ENCODE assay signal across 8 mouse cellular contexts in genomic region chr3:84344725-84345645, GRCm38 (mm10). TPM values are rescaled to one million over a fixed set of nuclear protein-coding genes. Genes with fewer than 3 reads are reported as not detected.
A peak's percentile ranks its signal among the peaks of the same experiment; 100 is the strongest.
DNase-seq lines count a peak whose midpoint lies in the region; ATAC-seq and TF ChIP-seq lines count a peak whose summit lies in the region.

No protein-coding gene starts in this region.

- TF ChIP-seq CTCF in left cerebral cortex, adult 2 months (IDR thresholded peaks at IDR 0.05) = peak; percentile 92

- intact Hi-C loops in left cerebral cortex, adult 2 months (cut with DNase I) = loop anchor here (1.0 kb wide), 1 partner anchor 197 kb away; no protein-coding TSS in a partner anchor

- peak overlapping the region; percentile 39 for H3K4me3 ChIP-seq in left cerebral cortex, adult 2 months

- DNase-seq in gastrocnemius, adult 8-10 months (ENCODE audit: low spot score in 2 of 2) = peak; percentile 59 to 67
- peak; percentile 73 for DNase-seq in hindlimb bud, embryonic 11.5 days (ENCODE audit: extremely low spot score, low read depth, low spot score)
- DNase-seq in left cerebral cortex, adult 2 months (ENCODE audit: extremely low spot score in 1 of 2, low spot score in 2 of 2) = peak; percentile 82 to 83
- DNase-seq in right cerebral cortex, adult 2 months (ENCODE audit: low spot score in 2 of 2) = peak; percentile 90 to 92
- DNase-seq in urinary bladder, postnatal 10 days (ENCODE audit: low spot score) = peak; percentile 44

- peak; percentile 74 for ATAC-seq in activated CD4-positive, CD25-positive, alpha-beta regulatory T cell, adult 4 months
- ATAC-seq in common myeloid progenitor, adult 5-6 weeks (replicated peaks; ENCODE audit: low read depth, poor library complexity, severe bottlenecking) = peak; percentile 74
- ATAC-seq in megakaryocyte, adult 5-6 weeks (ENCODE audit: poor library complexity, severe bottlenecking) = peak; percentile 87

- no peak overlapping the region for H3K27ac ChIP-seq in left cerebral cortex, adult 2 months

RNA-seq across cellular contexts. Expression of gene Trim2, which starts 38.3 kb away (rescaled TPM):
- 1 to 10 TPM; 1.2 to 2.3 TPM for polyA plus RNA-seq in activated CD4-positive, CD25-positive, alpha-beta regulatory T cell, adult 4 months (2017; shearing (Covaris generic))
- total RNA-seq in common myeloid progenitor, adult 5-6 weeks (2017) = 1.7 and 3.0 TPM in 2 replicates
- total RNA-seq in gastrocnemius, adult 8-10 months (2022) = 1 to 10 TPM in 3 of 4 experiments, under 1 TPM in 1; 0.92 to 3.0 (median 1.8) TPM
- 100 to 1,000 TPM; 246 to 280 TPM for total RNA-seq in left cerebral cortex, adult 2 months (2021)
- total RNA-seq in megakaryocyte, adult 5-6 weeks (2015) = 0.62 TPM in 1 of 2 replicates, not detected in the other
- total RNA-seq in megakaryocyte, adult 5-6 weeks (2017) = 0.99 and 1.7 TPM in 2 replicates

Comparison
In these comparisons a context has a peak if more than half of its experiments do, and no peak if none do; other contexts are left out.
1. RNA of gene Trim2, which starts 38.3 kb away (total RNA-seq): 246 to 280 TPM in left cerebral cortex, adult 2 months; 1.7 to 3.0 TPM in common myeloid progenitor, adult 5-6 weeks, 0.92 to 3.0 TPM in gastrocnemius, adult 8-10 months and 0.62 to 1.7 TPM in megakaryocyte, adult 5-6 weeks; every median in the first group is over 10 times any median in the second.
2. Peak in every context shown above with its lines, with median percentiles within 50 percentile points of each other: ATAC-seq and DNase-seq.